Mouse (Mus musculus): ENCODE measurements around the gene Ccdc155.

GRCm38 (mm10) chr7:45228548-45228947 is 23.9 kb upstream of the Ccdc155 start:
- no peak for TF ChIP-seq CTCF (IDR thresholded peaks at IDR 0.05)
- no peak for TF ChIP-seq POLR2A (IDR thresholded peaks at IDR 0.05; ENCODE audit: insufficient read depth, low read depth, low read length)
- no peak for TF ChIP-seq EP300 (IDR thresholded peaks at IDR 0.05; ENCODE audit: insufficient read depth, low read depth, low read length)

All from heart, adult 2 months (tissue).